ENCODE assay signal across 9 mouse cellular contexts in genomic region chr12:70131042-70131675, GRCm38 (mm10). TPM values are rescaled to one million over a fixed set of nuclear protein-coding genes. Genes with fewer than 3 reads are reported as not detected.
A peak's percentile ranks its signal among the peaks of the same experiment; 100 is the strongest.
DNase-seq lines count a peak whose midpoint lies in the region; ATAC-seq and TF ChIP-seq lines count a peak whose summit lies in the region.
"Had no signal": no experiment of that assay in that cellular context is flagged by ENCODE, and none has a peak within 500 bp of the region (broad histone marks: within the 10 kb centered on the region; RNA-seq: fewer than 3 reads in every experiment).

No protein-coding gene starts in this region.

- H3K9ac ChIP-seq in midbrain, embryonic 12.5 days (replicated peaks) = no peak overlapping the region
- H3K9ac ChIP-seq in midbrain, embryonic 11.5 days (ENCODE audit: low read length) = no peak overlapping the region
- no peak overlapping the region for H3K9ac ChIP-seq in lung, postnatal 0 days (replicated peaks; ENCODE audit: low read depth)

- no peaks in the 10 kb centered on the region for H3K4me1 ChIP-seq in midbrain, embryonic 12.5 days
- no peaks in the 10 kb centered on the region for H3K4me1 ChIP-seq in midbrain, embryonic 11.5 days (ENCODE audit: control insufficient read depth, insufficient read depth, low read length)
- H3K4me1 ChIP-seq in lung, postnatal 0 days (ENCODE audit: insufficient read depth, low read depth, low read length) = no peaks in the 10 kb centered on the region

- no peaks in the 10 kb centered on the region for H3K27me3 ChIP-seq in midbrain, embryonic 12.5 days
- H3K27me3 ChIP-seq in midbrain, embryonic 11.5 days (ENCODE audit: control insufficient read depth, insufficient read depth, low read length) = no peaks in the 10 kb centered on the region
- no peaks in the 10 kb centered on the region for H3K27me3 ChIP-seq in lung, postnatal 0 days (replicated peaks; ENCODE audit: insufficient read depth, low read length)

- peak overlapping the region; percentile 9; the same call in 1 of the 2 replicates for H3K27ac ChIP-seq in midbrain, embryonic 12.5 days (replicated peaks)
- H3K27ac ChIP-seq in midbrain, embryonic 11.5 days (ENCODE audit: low read depth, low read length) = no peak overlapping the region
- H3K27ac ChIP-seq in lung, postnatal 0 days (ENCODE audit: low read length) = no peak overlapping the region

- no peak for TF ChIP-seq CTCF in lung, postnatal 0 days (IDR thresholded peaks at IDR 0.05)

- WGBS in midbrain, embryonic 12.5 days = 50% methylated on average over 20 of the region's 20 CpGs
- 49% methylated on average over 20 of the region's 20 CpGs for WGBS in midbrain, embryonic 11.5 days
- 38% methylated on average over 20 of the region's 20 CpGs for WGBS in lung, postnatal 0 days

- H3K36me3 ChIP-seq in midbrain, embryonic 12.5 days = no peaks in the 10 kb centered on the region
- no peaks in the 10 kb centered on the region for H3K36me3 ChIP-seq in midbrain, embryonic 11.5 days (ENCODE audit: control insufficient read depth, insufficient read depth, low read length)
- H3K36me3 ChIP-seq in lung, postnatal 0 days (ENCODE audit: insufficient read depth, low read length) = no peaks in the 10 kb centered on the region

- H3K4me2 ChIP-seq in midbrain, embryonic 12.5 days (replicated peaks) = peak overlapping the region; percentile 12; the same call in 1 of the 2 replicates
- no peak overlapping the region for H3K4me2 ChIP-seq in midbrain, embryonic 11.5 days
- H3K4me2 ChIP-seq in lung, postnatal 0 days (replicated peaks; ENCODE audit: low read depth, low read length) = peak overlapping the region; percentile 51

- ATAC-seq in midbrain, embryonic 12.5 days (ENCODE audit: low FRiP score, low read depth) = no peak
- ATAC-seq in midbrain, embryonic 11.5 days (ENCODE audit: low FRiP score) = no peak
- ATAC-seq in lung, postnatal 0 days = no peak

- no peak overlapping the region for H3K4me3 ChIP-seq in midbrain, embryonic 12.5 days
- H3K4me3 ChIP-seq in midbrain, embryonic 11.5 days (ENCODE audit: low read depth, low read length) = no peak overlapping the region
- H3K4me3 ChIP-seq in lung, postnatal 0 days (ENCODE audit: low read depth, low read length) = peak overlapping the region; percentile 18; the same call in 1 of the 2 replicates

- TF ChIP-seq EP300 in lung, postnatal 0 days (IDR thresholded peaks at IDR 0.05) = no peak

- peak; percentile 43 for DNase-seq in gastrocnemius, adult 18-20 months (ENCODE audit: low spot score)
- no peak for DNase-seq in gastrocnemius, postnatal 25 days
- DNase-seq in midbrain, embryonic 11.5 days (ENCODE audit: low spot score, missing footprints) = no peak
- DNase-seq in gastrocnemius, postnatal 10 days = peak; percentile 66
- DNase-seq in lung, postnatal 0 days (ENCODE audit: low spot score) = no peak
- DNase-seq in thymus, postnatal 25 days = peak; percentile 55
- DNase-seq in urinary bladder, postnatal 10 days (ENCODE audit: low spot score) = no peak

- H3K9me3 ChIP-seq in midbrain, embryonic 12.5 days = no peaks in the 10 kb centered on the region
- no peaks in the 10 kb centered on the region for H3K9me3 ChIP-seq in midbrain, embryonic 11.5 days (ENCODE audit: control insufficient read depth, low read length)
- H3K9me3 ChIP-seq in lung, postnatal 0 days (ENCODE audit: low read length) = no peaks in the 10 kb centered on the region

RNA-seq across cellular contexts. Expression of gene Nin, which starts 17.6 kb away (rescaled TPM):
- total RNA-seq in gastrocnemius, adult 18-20 months (2021) = 10 to 100 TPM; 22.2 to 33.3 TPM
- total RNA-seq in gastrocnemius, postnatal 25 days (2021) = 10 to 100 TPM; 20.4 to 20.9 TPM
- polyA plus RNA-seq in midbrain, embryonic 12.5 days (2016; fragmentation: Nextera tagmentation; extraction: Ambion mirVana) = 16.5 and 17.2 TPM in 2 replicates
- 10.0 and 11.1 TPM in 2 replicates for polyA plus RNA-seq in midbrain, embryonic 11.5 days (2014; fragmentation: Nextera tagmentation; extraction: Ambion mirVana)
- total RNA-seq in gastrocnemius, postnatal 10 days (2021) = 10 to 100 TPM; 30.3 to 33.4 TPM
- polyA plus RNA-seq in lung, postnatal 0 days (2015; fragmentation: Nextera tagmentation; extraction: Ambion mirVana) = 8.3 and 8.6 TPM in 2 replicates

RNA-seq across cellular contexts. Expression of gene Abhd12b, which starts 22.8 kb away (rescaled TPM):
- not detected for total RNA-seq in gastrocnemius, adult 18-20 months (2021)
- total RNA-seq in gastrocnemius, postnatal 25 days (2021) = not detected
- 0.25 TPM in 1 of 2 replicates, not detected in the other for polyA plus RNA-seq in midbrain, embryonic 12.5 days (2016; fragmentation: Nextera tagmentation; extraction: Ambion mirVana)
- 0.07 TPM in 1 of 2 replicates, not detected in the other for polyA plus RNA-seq in midbrain, embryonic 11.5 days (2014; fragmentation: Nextera tagmentation; extraction: Ambion mirVana)
- not detected for total RNA-seq in gastrocnemius, postnatal 10 days (2021)
- 0.45 and 0.57 TPM in 2 replicates for polyA plus RNA-seq in lung, postnatal 0 days (2015; fragmentation: Nextera tagmentation; extraction: Ambion mirVana)
- polyA plus RNA-seq: C2C12 had no signal

Comparison
In these comparisons a context has a peak if more than half of its experiments do, and no peak if none do; other contexts are left out.
1. DNase-seq: peak in gastrocnemius, adult 18-20 months (single experiment), gastrocnemius, postnatal 10 days (single experiment) and thymus, postnatal 25 days (single experiment); none in gastrocnemius, postnatal 25 days (single experiment), midbrain, embryonic 11.5 days (single experiment), lung, postnatal 0 days (single experiment) and urinary bladder, postnatal 10 days (single experiment).